Mouse (Mus musculus) neural tube, embryonic 11.5 days (tissue): ENCODE measurements around the gene Ndnf. TPM values are rescaled to one million over a fixed set of nuclear protein-coding genes. Genes with fewer than 3 reads are reported as not detected.
A peak's percentile ranks its signal among the peaks of the same experiment; 100 is the strongest.

Source experiments
- ATAC-seq: fragments of 200-750 bp; cut with Nextera tagmentation; 2 replicates; pipeline ENCODE4 v1.8.0; 2017; ENCODE audit warnings: moderate number of reproducible peaks, mild to moderate bottlenecking, moderate TSS enrichment, moderate library complexity; ENCODE audit not compliant: insufficient read depth, low FRiP score, low TSS enrichment
- DNase-seq: peaks from one replicate; pipeline ENCODE4 v3.0.0-alpha.2; 2015; ENCODE audit warnings: low spot score
- H3K27ac ChIP-seq: fragments of 300-500 bp; sonication (generic); 2 replicates; pipeline ENCODE4 v1.5.1; 2014; ENCODE audit warnings: low read depth, mild to moderate bottlenecking, low read length
- H3K27me3 ChIP-seq: fragments of 300-500 bp; sonication (generic); 2 replicates; pipeline ENCODE4 v1.6.1; 2014; ENCODE audit warnings: mild to moderate bottlenecking, low read length, mixed read lengths; ENCODE audit not compliant: control insufficient read depth, insufficient read depth
- H3K36me3 ChIP-seq: fragments of 300-500 bp; sonication (generic); 2 replicates; pipeline ENCODE4 v1.6.1; 2014; ENCODE audit warnings: mild to moderate bottlenecking, low read length, moderate library complexity, mixed read lengths; ENCODE audit not compliant: control insufficient read depth, insufficient read depth
- H3K4me1 ChIP-seq: fragments of 300-500 bp; sonication (generic); 2 replicates; pipeline ENCODE4 v1.6.1; 2014; ENCODE audit warnings: low read length, mixed read lengths; ENCODE audit not compliant: control insufficient read depth, insufficient read depth
- H3K4me2 ChIP-seq: fragments of 300-500 bp; sonication (generic); 2 replicates; pipeline ENCODE4 v1.6.1; 2014; ENCODE audit warnings: low read depth, mild to moderate bottlenecking, moderate library complexity
- H3K4me3 ChIP-seq: fragments of 300-500 bp; sonication (generic); 2 replicates; pipeline ENCODE4 v1.5.1; 2014; ENCODE audit warnings: low read depth, low read length
- H3K9ac ChIP-seq: fragments of 300-500 bp; sonication (generic); 2 replicates; pipeline ENCODE4 v1.6.1; 2014; ENCODE audit warnings: mild to moderate bottlenecking, low read length
- H3K9me3 ChIP-seq: fragments of 300-500 bp; sonication (generic); 2 replicates; pipeline ENCODE4 v1.6.1; 2016; ENCODE audit warnings: low read length; ENCODE audit not compliant: control insufficient read depth
- WGBS: fragments of 180-500 bp; shearing (Covaris S2); extraction: QIAGEN DNeasy Blood & Tissue Kit; methylation state at CpG from one replicate; pipeline ENCODE4 v1.1.7; 2014; 5-methylcytosine and 5-hydroxymethylcytosine counted together
- polyA plus RNA-seq: library from polyadenylated mRNA; unstranded; fragments of >200 nt; fragmentation: Nextera tagmentation; extraction: Ambion mirVana; gene quantifications from 2 replicates; pipeline ENCODE4 v1.2.1, GENCODE M21; 2014

Ndnf gene
- polyA plus RNA-seq, 1 experiment from 2014 or later, result 30.1 TPM

DNA sequence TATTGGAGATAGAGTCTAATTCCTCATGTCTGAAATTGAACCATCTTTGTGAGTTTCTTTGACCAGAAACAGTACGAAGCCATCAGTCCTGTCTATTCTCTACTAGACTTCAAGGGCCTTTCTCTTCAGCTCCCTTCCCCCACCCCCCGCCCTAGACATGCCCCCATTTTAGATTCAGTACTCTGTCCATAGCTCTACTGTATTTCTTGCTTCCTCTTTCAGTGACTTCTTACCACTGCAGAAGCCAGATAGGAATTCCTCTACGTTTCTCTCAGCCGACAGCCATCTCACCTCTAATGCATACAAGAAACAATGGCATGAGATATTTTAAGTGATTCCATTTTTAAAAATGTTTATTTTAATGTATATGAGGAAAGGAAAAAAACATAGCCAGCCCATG, 10.1 kb upstream of the Ndnf start:
- 92% methylated on average over 4 of the region's 4 CpGs for WGBS

DNA sequence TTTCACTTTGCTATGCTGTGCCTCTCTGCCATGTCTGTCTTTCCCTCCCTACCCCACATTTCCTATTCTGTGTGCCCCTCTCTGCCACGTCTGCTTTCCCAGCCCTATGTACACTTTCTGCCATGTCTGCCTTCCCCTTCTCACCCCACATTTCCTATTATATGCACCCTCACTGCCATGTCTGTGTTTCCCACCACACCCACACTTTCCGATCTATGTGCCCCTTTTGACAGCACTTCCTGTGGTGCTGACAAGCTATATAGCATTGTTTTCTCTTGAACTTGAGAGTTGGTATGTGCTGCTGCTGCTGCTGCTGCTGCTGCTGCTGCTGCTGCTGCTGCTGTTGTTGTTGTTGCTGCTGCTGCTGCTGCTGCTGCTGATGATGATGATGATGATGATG, 9.3 kb upstream of the Ndnf start:
- Histone ChIP-seq H3K36me3 (no peaks in the 10 kb centered on the region), H3K27me3 (no peaks in the 10 kb centered on the region), H3K9me3 (no peaks in the 10 kb centered on the region), H3K4me3 (no peak overlapping the region), H3K27ac (no peak overlapping the region), H3K4me1 (no peaks in the 10 kb centered on the region), H3K9ac (no peak overlapping the region), H3K4me2 (no peak overlapping the region)
- WGBS, result 70% methylated on average over 2 of the region's 2 CpGs
- no peak for DNase-seq
- ATAC-seq, result no peak

More for the DNA sequence above, 10.1 kb upstream of the Ndnf start:
- Histone ChIP-seq H3K9ac (no peak overlapping the region), H3K9me3 (no peaks in the 10 kb centered on the region), H3K27me3 (no peaks in the 10 kb centered on the region), H3K4me3 (no peak overlapping the region), H3K36me3 (no peaks in the 10 kb centered on the region), H3K4me1 (no peaks in the 10 kb centered on the region), H3K4me2 (no peak overlapping the region), H3K27ac (no peak overlapping the region)
- ATAC-seq (no peak), DNase-seq (no peak)

DNA sequence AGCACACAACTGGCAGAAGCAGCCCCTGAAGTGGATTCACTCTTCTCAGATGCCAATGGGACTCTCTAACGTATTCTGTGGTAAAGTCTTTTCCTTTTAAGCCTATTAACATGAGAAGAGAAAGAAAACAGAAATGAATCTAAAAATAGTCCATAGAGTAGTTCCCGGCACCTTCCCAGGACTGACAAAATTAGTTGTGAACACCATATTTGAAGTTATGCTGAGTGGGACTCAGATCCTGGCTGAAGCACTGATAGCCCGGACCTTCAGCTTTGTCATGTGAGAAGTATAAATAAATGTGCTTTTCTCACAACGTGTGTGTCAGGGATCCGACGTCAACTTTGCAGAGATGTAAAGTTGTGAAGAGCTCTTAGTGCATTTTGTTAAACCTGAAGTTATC, 7.4 kb upstream of the Ndnf start:
- Histone ChIP-seq H3K27ac (no peak overlapping the region), H3K27me3 (no peaks in the 10 kb centered on the region), H3K9ac (no peak overlapping the region), H3K4me1 (no peaks in the 10 kb centered on the region), H3K9me3 (no peaks in the 10 kb centered on the region), H3K4me3 (no peak overlapping the region), H3K4me2 (no peak overlapping the region), H3K36me3 (no peaks in the 10 kb centered on the region)
- DNase-seq, result no peak
- 82% methylated on average over 6 of the region's 6 CpGs for WGBS
- no peak for ATAC-seq

DNA sequence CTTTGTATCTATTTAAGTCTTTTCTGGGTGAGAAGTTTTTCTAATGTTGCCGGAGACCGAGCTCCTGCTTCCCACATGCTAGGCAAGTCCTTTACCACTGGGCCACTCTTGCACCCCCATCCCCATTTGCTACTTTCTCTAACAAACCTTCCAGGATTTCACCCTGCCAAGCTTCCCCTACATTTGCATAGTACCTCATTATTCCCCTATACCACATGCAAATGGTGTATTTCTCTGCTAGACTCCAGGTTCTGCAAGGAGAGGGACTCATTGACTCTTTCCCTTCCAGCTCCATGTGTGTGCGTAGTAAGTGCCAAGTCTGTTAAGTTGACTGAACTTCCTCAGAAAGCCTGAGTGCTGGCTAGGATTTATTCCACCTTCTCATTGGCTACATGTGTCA, 5.1 kb upstream of the Ndnf start:
- ATAC-seq, result no peak
- H3K27ac ChIP-seq, result no peak overlapping the region
- no peaks in the 10 kb centered on the region for H3K4me1 ChIP-seq
- no peaks in the 10 kb centered on the region for H3K9me3 ChIP-seq
- H3K27me3 ChIP-seq, result no peaks in the 10 kb centered on the region
- WGBS, result 91% methylated on average over 3 of the region's 3 CpGs
- DNase-seq, result no peak
- H3K36me3 ChIP-seq, result no peaks in the 10 kb centered on the region
- H3K4me2 ChIP-seq, result no peak overlapping the region
- H3K9ac ChIP-seq, result no peak overlapping the region
- H3K4me3 ChIP-seq, result no peak overlapping the region

DNA sequence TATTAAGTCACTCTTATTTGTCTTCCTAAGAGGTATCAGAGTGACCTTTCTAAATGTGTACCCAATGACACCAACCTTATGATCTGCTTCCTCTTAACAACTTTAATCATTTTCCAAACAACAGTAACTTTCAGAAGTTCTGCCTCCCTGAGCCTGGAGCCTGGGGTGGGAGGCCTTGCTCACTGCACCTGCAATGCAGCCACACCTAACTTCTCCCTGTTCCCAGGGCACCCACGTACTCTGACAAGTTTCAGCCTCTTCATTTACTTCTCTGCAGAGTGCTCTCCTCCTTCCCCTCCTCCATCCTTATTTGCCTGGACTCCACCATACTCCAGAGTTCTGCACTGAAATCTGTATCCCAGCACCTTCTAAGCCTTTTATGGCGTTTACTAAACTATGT, 1.4 kb upstream of the Ndnf start:
- WGBS, result 34% methylated on average over 2 of the region's 2 CpGs
- Histone ChIP-seq H3K9ac (0 out of 2 replicates have a peak overlapping the region, but pooled peaks have one; percentile 9), H3K27me3 (no peaks in the 10 kb centered on the region), H3K36me3 (no peaks in the 10 kb centered on the region), H3K27ac (no peak overlapping the region), H3K4me2 (peak overlapping the region; percentile 27), H3K4me3 (0 out of 2 replicates have a peak overlapping the region, but pooled peaks have one; percentile 6), H3K4me1 (0 out of 2 replicates have a peak, but pooled peaks cover 2% of the 10 kb centered on the region), H3K9me3 (no peaks in the 10 kb centered on the region)
- ATAC-seq (no peak), DNase-seq (no peak)

DNA sequence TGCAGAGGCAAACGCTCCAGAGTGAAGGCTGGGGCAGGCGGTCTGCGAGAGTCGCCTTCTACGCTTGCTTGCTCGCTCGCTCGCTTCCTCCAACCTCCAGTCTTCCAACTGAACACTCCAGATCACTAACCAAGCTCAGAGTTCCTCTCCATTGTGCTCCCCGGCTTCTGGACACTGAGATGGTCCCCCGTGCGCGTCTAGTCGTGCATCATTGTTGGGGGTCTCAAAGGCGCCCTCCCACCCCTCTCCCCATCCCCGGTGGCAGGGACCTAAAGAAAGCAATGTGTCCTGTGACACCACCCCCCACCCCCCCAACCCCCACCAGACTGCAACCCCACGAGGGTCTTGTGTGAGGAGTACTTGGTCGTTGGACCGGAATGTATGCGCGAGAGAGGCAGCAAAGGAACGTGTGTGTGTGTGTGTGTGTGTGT, 394 bp upstream of the Ndnf start:
- ATAC-seq (peak; percentile 64), DNase-seq (peak; percentile 65)
- Histone ChIP-seq H3K4me2 (peak overlapping the region; percentile 74), H3K4me3 (peak overlapping the region; percentile 55), H3K4me1 (0 out of 2 replicates have a peak, but pooled peaks cover 2% of the 10 kb centered on the region), H3K36me3 (no peaks in the 10 kb centered on the region), H3K9me3 (no peaks in the 10 kb centered on the region), H3K27ac (peak overlapping the region; percentile 64; the same call in 1 of the 2 replicates), H3K9ac (peak overlapping the region; percentile 72), H3K27me3 (no peaks in the 10 kb centered on the region)
- under 1% methylated on average over 16 of the region's 21 CpGs for WGBS

DNA sequence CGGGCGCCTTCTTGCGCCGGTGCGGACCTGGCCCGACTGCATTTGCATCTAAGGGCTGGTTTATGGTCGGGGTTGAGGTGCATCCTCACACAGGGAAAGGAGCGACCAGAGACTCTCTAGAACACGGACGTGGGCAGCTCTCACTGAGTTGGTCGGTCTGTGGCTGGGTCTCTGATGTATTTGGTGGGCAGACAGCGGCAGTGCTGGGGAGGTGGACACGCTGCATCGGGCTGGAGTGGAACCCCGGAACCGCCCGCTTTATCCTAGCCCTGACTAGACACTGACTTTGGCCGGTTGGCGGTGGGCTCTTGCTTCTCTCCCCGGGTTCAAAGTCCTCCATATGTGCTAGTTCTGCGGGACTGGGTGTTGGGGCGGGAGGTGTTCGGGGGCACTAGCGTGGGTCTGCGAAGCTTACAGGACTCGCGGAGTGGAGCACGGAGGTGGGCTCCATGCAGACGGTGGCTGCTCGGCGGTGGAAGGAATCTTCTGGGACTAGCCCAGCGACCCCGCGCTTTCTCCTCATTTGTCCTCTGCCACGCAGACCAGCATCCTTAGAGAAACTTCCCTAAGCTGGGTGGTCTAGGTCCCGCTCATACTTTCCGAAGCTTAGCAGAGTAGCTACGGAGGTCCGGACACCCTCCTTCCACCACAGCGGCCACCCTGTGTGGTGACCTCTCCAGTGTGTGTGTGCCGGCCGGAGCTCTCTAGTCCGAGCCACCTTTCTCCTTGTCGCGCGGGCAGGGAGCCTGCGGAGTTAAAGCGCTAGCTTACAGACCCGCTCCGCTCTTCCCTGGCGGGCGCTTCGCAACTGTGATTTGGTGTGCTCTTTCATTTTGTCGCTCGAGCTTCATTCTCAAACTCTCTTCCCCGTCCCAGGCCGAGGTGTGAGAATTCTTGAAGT, 991 bp downstream of the Ndnf start:
- Histone ChIP-seq H3K4me1 (0 out of 2 replicates have a peak, but pooled peaks cover 2% of the 10 kb centered on the region), H3K36me3 (no peaks in the 10 kb centered on the region), H3K9me3 (no peaks in the 10 kb centered on the region), H3K4me3 (peak overlapping the region; percentile 55), H3K27me3 (no peaks in the 10 kb centered on the region), H3K4me2 (peak overlapping the region; percentile 74), H3K9ac (peak overlapping the region; percentile 72), H3K27ac (peak overlapping the region; percentile 3)
- under 1% methylated on average over 57 of the region's 57 CpGs for WGBS
- DNase-seq, result peak; percentile 69
- peak; percentile 11; the same call in 1 of the 2 replicates for ATAC-seq

DNA sequence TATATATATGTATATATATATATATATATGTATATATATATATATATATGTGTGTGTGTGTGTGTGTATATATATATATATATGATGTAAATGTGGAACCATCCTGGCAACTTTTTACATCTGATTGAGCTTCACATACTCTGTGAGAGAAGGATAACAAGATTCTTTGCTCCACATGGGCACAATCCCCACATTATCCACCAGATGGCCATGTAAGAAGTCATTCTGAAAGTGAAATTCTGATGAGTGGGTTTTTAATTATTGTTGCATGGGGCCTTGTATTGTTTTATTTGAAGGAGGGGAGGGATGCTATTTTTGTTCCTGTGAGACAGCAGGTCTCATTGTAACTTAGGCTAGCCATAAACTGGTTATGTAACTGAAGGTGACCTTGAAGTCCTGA, 22.5 kb downstream of the Ndnf start:
- DNase-seq, result no peak
- Histone ChIP-seq H3K4me2 (no peak overlapping the region), H3K36me3 (peaks cover 2% of the 10 kb centered on the region; the same call in 1 of the 2 replicates), H3K4me1 (no peaks in the 10 kb centered on the region), H3K27me3 (no peaks in the 10 kb centered on the region), H3K27ac (no peak overlapping the region), H3K4me3 (no peak overlapping the region), H3K9ac (no peak overlapping the region), H3K9me3 (no peaks in the 10 kb centered on the region)
- ATAC-seq, result no peak

DNA sequence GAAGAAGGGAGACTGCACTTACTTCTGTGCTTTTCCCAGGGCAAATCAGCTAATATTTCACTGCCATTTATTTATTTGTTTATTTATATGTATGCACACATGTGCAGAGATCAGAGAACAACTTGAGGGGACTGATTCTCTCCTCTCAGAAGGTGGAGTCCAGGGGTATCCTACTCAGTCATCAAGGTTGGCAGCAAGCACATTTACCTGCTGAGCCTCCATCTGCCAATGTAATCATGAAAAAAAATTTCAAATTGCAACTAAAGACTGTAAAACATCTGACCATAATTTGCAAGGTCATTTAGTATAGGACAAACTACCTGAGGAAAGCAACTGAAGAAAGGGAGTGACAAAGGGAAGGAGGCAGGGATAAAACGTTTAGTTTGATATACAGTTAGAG, 49.3 kb downstream of the Ndnf start:
- H3K9me3 ChIP-seq, result no peaks in the 10 kb centered on the region
- no peak for DNase-seq
- H3K4me1 ChIP-seq, result no peaks in the 10 kb centered on the region
- no peak overlapping the region for H3K4me3 ChIP-seq
- H3K9ac ChIP-seq, result no peak overlapping the region
- H3K27ac ChIP-seq, result no peak overlapping the region
- no peak for ATAC-seq
- 68% methylated on average over 1 of the region's 1 CpGs for WGBS
- no peaks in the 10 kb centered on the region for H3K27me3 ChIP-seq
- H3K36me3 ChIP-seq, result no peaks in the 10 kb centered on the region
- H3K4me2 ChIP-seq, result no peak overlapping the region
